Mouse (Mus musculus): Measurements from ENCODE around the gene Ihh.

DNA sequence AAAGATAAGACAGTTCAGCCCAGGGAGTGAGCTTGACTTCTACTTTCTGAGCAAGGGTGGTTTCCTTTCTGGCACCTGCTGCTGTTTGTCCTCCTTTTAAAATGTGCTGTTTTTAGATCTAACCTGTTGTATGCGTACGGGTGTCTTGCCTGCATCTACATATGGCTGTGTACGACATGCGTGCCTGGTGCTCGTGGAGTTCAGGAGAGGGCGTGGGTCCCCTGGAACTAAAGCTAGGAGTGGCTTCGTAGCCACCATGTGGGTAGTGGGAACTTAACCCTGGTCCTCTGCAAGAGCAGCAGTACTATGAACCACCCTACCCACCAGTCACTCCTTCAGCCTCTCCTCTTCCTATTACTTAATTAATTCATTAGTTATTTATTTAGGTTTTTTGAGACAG, 8.6 kb upstream of the Ihh start:
- TF ChIP-seq CTCF (IDR thresholded peaks at IDR 0.05; ENCODE audit: low read depth) (no peak), EP300 (IDR thresholded peaks at IDR 0.05; ENCODE audit: low read depth) (no peak)

Measured in liver, embryonic 14.5 days (tissue).